Mouse (Mus musculus) macrophage (primary cell): Measurements from ENCODE around the gene Strc. TPM values are rescaled to one million over a fixed set of nuclear protein-coding genes. Genes with fewer than 3 reads are reported as not detected.
A peak's percentile ranks its signal among the peaks of the same experiment; 100 is the strongest.

Experiments
- H3K27ac ChIP-seq: fragments of 350-480 bp; formaldehyde crosslinking; 2 replicates; pipeline ENCODE4 v1.9.0; 2021
- H3K36me3 ChIP-seq: fragments of 350-480 bp; formaldehyde crosslinking; 2 replicates; pipeline ENCODE4 v1.9.0; 2021; ENCODE audit errors: inconsistent target
- H3K4me3 ChIP-seq: fragments of 350-480 bp; formaldehyde crosslinking; 2 replicates; pipeline ENCODE4 v1.9.0; 2021; ENCODE audit errors: inconsistent target
- H3K79me2 ChIP-seq: fragments of 350-480 bp; formaldehyde crosslinking; 2 replicates; pipeline ENCODE4 v1.9.0; 2021; ENCODE audit errors: inconsistent target
- WGBS: methylation state at CpG from one replicate; pipeline ENCODE4 v1.1.7; 2026; ENCODE audit warnings: inconsistent platforms; ENCODE audit not compliant: missing documents; 5-methylcytosine and 5-hydroxymethylcytosine counted together
- polyA plus RNA-seq: library from polyadenylated mRNA; stranded (reverse); fragments of 250-400 nt; gene quantifications from 3 replicates; pipeline ENCODE4 v1.2.4, GENCODE M21; 2018; ENCODE audit warnings: inconsistent platforms

The Strc gene
- polyA plus RNA-seq, 1 experiment from 2014 or later, result not detected

DNA sequence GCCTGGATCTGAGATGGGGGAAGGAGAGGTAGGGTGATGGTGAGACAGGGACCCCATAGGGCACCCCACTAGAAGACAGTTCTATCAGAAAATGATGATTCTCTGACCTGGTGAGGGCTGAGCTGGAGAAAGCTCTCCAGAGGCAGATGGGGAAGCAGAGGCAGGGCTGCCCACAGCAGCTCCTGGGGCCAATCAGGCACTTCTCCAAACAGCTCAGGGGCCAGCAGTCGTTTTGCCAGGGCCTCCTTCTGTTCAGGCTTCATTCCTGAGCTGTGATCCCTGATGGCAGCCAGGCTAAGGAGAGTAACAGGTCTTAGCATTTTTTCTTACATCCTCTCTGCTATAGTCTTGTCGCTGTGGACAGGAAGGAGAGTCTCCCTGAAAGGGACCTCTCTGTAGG, 12.2 kb downstream of the Strc start:
- Histone ChIP-seq H3K27ac (no peak overlapping the region), H3K79me2 (no peaks in the 10 kb centered on the region), H3K36me3 (no peaks in the 10 kb centered on the region), H3K4me3 (no peak overlapping the region)
- 48% methylated on average over 2 of the region's 2 CpGs for WGBS

GRCm38 (mm10) chr2:121372266-121372665, 14.7 kb downstream of the Strc start:
- Histone ChIP-seq H3K36me3 (no peaks in the 10 kb centered on the region), H3K79me2 (no peaks in the 10 kb centered on the region), H3K4me3 (no peak overlapping the region), H3K27ac (no peak overlapping the region)
- WGBS, result 93% methylated on average over 3 of the region's 3 CpGs

DNA sequence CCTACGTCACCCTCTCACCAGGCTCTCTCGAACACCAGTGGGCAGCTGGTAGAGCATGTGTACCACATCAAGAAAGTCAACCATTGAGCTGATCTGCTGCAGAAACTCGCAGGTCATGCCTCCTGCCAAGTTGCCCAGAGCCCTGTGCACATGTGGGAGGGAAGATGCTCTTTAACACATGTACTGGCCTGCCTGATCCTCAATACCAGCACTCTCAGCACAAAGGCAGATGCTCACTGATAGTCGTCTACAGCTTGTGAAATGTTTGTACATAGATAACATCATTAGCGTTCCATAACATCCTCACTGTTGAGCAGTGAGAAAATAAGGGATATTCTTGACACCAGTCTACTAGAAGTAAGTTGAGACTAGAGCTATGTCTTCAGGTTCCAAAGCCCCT, 16.0 kb downstream of the Strc start:
- no peaks in the 10 kb centered on the region for H3K36me3 ChIP-seq
- no peak overlapping the region for H3K27ac ChIP-seq
- H3K79me2 ChIP-seq, result no peaks in the 10 kb centered on the region
- WGBS, result 91% methylated on average over 5 of the region's 5 CpGs
- no peak overlapping the region for H3K4me3 ChIP-seq

DNA sequence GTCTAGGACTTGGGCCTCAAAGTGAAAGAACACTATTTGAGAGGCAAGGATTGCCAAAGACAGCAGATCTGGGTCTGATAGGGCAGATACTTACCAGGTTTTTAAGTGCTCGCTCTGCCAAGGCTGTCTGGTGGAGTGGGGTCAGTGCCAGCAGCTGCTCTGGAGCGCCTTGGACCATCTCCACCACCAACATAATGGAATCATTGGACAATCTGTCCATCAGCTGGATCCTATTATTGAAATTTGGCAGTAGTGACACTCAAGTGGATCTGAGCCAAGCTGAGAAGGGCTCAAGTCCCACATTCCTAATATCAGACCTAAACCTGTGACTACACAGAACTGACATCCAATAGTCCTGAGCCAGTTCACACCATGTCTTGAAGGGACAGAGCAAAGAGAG, 18.1 kb downstream of the Strc start:
- H3K4me3 ChIP-seq, result no peak overlapping the region
- H3K36me3 ChIP-seq, result no peaks in the 10 kb centered on the region
- no peak overlapping the region for H3K27ac ChIP-seq
- WGBS, result 88% methylated on average over 2 of the region's 2 CpGs
- H3K79me2 ChIP-seq, result no peaks in the 10 kb centered on the region

DNA sequence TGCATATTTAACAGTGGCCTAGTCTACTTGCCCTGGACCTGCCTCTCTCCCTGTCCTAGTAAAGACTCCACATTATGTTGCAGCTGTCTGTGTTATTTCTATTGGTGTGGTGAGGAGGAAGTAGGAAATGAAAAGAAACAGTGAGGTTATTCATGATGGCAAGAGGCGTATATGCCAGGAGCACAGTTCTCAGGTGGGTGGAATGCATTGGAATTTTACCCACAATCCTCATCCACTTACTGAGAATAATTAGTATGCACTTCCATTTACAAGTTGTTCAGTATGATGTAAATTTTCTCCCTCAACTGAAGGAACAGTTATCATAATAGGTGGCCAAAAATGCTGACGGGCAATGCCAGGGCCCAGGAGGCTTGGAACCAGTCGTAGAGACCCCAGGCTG, 23.3 kb downstream of the Strc start:
- no peak overlapping the region for H3K4me3 ChIP-seq
- no peak overlapping the region for H3K27ac ChIP-seq
- H3K79me2 ChIP-seq, result no peaks in the 10 kb centered on the region
- 84% methylated on average over 3 of the region's 3 CpGs for WGBS
- no peaks in the 10 kb centered on the region for H3K36me3 ChIP-seq

DNA sequence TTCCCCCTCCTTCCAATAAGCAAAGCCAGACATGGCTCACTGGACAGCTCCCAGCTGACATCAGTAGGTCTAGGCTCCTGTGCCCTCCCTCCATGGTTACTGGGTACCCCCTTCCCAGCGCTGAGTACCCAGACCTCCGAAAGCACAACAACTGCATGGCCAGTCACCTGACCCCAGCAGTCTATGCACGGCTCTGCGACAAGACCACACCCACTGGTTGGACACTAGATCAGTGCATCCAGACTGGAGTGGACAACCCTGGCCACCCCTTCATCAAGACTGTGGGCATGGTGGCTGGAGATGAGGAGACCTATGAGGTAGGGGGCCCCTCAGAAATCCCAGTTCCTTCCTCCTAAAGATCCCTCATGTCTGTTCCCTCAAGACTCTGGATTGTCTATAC, 27.5 kb downstream of the Strc start:
- no peaks in the 10 kb centered on the region for H3K36me3 ChIP-seq
- no peaks in the 10 kb centered on the region for H3K79me2 ChIP-seq
- no peak overlapping the region for H3K27ac ChIP-seq
- WGBS, result 70% methylated on average over 4 of the region's 4 CpGs
- no peak overlapping the region for H3K4me3 ChIP-seq

DNA sequence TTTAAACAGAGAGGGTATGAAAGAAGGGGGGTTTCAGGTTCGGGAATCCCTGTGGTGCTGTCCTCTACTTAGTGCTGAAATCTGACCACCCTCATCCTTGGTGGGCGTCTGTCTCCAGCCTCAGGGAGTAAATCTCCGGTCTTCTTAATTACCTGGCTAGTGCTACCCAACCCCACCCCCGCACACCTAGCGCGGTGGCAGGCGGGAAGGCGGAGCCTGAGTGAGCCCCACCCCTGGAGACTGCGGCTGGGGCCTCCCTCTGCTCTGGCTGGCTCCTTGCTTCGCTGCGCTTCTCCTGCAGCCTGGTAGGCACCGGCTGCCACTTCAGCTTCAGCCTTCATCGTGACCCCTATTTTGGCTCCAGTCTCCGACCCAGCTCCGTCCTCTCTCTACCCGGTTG, 28.6 kb downstream of the Strc start:
- no peak overlapping the region for H3K27ac ChIP-seq
- H3K79me2 ChIP-seq, result no peaks in the 10 kb centered on the region
- no peak overlapping the region for H3K4me3 ChIP-seq
- H3K36me3 ChIP-seq, result no peaks in the 10 kb centered on the region
- WGBS, result 3% methylated on average over 16 of the region's 16 CpGs

GRCm38 (mm10) chr2:121357961-121358360, 29.0 kb downstream of the Strc start:
- H3K4me3 ChIP-seq, result no peak overlapping the region

GRCm38 (mm10) chr2:121357494-121357893, 29.5 kb downstream of the Strc start, which contains the start of gene Ckmt1:
TSS of gene Ckmt1 (plus strand) at chr2:121357714.
- Histone ChIP-seq H3K4me3 (no peak within 1 kb of the TSS), H3K36me3 (no peaks in the 10 kb centered on the region), H3K79me2 (no peaks in the 10 kb centered on the region), H3K27ac (no peak within 1 kb of the TSS)
- WGBS, result 74% methylated on average over 5 of the region's 5 CpGs

More at GRCm38 (mm10) chr2:121357961-121358360, 29.0 kb downstream of the Strc start:
- H3K27ac ChIP-seq, result no peak overlapping the region
- no peaks in the 10 kb centered on the region for H3K79me2 ChIP-seq
- 4% methylated on average over 4 of the region's 4 CpGs for WGBS
- H3K36me3 ChIP-seq, result no peaks in the 10 kb centered on the region

- H3K27ac ChIP-seq, result 0 out of 2 replicates have a peak within 1 kb of the TSS, but pooled peaks have one; percentile 12
- 2% methylated on average over 53 of the region's 58 CpGs for WGBS
- peak within 1 kb of the TSS; percentile 94 for H3K4me3 ChIP-seq
- H3K36me3 ChIP-seq, result no peaks in the 10 kb centered on the region
- no peaks in the 10 kb centered on the region for H3K79me2 ChIP-seq
These were observed 32.0 kb downstream of the Strc start, which contains the start of gene Ppip5k1 for GRCm38 (mm10) chr2:121354820-121355592. TSS of gene Ppip5k1 (minus strand) at chr2:121355396.

DNA sequence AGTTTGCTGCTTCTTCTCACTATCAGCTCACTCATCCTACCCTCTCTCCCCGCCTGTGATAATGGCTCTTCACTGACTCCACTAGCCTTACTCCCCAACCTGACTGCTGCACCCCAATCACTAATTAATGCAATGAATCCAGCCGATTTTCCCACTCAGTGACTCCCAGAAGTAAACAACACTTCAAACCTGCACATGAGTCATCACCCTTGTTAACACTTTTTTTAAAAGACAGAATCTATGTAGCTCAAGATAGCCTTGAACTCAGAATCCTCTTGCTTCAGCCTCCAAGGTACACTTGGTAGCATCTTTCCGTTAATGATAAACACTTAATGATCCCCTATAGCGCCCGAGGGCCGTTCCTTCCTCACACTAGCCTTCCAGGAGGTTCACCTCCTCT, 32.6 kb downstream of the Strc start:
- WGBS, result 7% methylated on average over 6 of the region's 6 CpGs
- H3K27ac ChIP-seq, result no peak overlapping the region

DNA sequence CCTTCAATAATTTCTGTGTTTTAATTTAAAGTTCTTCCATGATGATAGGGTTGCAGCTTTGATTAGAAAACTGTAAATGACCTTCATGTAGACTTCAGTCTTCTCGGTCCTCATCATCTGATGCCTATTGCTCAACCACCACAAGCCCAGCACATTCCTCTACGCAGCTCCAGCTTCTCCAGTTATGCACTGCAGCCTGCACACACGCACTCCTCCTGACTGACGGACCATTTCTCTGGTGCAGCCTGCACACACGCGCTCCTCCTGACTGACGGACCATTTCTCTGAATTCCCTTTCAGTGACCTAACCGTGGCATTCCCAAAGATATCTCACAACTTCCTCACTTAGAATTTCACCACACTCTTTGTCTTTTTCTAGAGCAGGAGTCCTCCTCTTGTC, 33.8 kb downstream of the Strc start:
- Histone ChIP-seq H3K27ac (no peak overlapping the region), H3K79me2 (no peaks in the 10 kb centered on the region), H3K4me3 (no peak overlapping the region), H3K36me3 (peaks cover 17% of the 10 kb centered on the region; the same call in 1 of the 2 replicates)
- 76% methylated on average over 8 of the region's 8 CpGs for WGBS

More for the DNA sequence above, 32.6 kb downstream of the Strc start:
- H3K36me3 ChIP-seq, result 0 out of 2 replicates have a peak, but pooled peaks cover 6% of the 10 kb centered on the region
- peak overlapping the region; percentile 94 for H3K4me3 ChIP-seq
- no peaks in the 10 kb centered on the region for H3K79me2 ChIP-seq

DNA sequence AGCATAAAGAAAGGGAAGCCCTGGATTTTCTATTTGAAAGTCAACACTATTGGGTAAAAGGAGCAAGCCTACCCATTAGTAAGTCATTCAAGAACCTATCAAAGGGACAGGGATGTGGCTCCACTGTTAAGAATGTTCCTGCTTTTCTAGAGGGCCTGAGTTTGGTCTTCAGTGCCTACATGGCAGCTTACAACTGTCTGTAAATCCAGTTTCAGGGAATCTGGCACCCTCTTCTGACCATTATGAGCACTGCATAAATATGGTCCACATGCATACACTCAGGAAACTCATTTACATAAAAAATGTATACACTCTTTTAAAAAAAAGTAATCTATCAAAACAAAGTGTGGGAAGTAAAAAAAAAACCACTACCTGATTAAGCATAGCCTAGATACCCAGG, 47.9 kb downstream of the Strc start:
- Histone ChIP-seq H3K79me2 (no peaks in the 10 kb centered on the region), H3K27ac (no peak overlapping the region), H3K4me3 (no peak overlapping the region), H3K36me3 (no peaks in the 10 kb centered on the region; the same call in 1 of the 2 replicates)

GRCm38 (mm10) chr2:121329492-121329891, 57.5 kb downstream of the Strc start:
- Histone ChIP-seq H3K79me2 (no peaks in the 10 kb centered on the region), H3K4me3 (no peak overlapping the region), H3K36me3 (0 out of 2 replicates have a peak, but pooled peaks cover 4% of the 10 kb centered on the region), H3K27ac (no peak overlapping the region)
- 75% methylated on average over 2 of the region's 2 CpGs for WGBS

GRCm38 (mm10) chr2:121323693-121324470, 63.1 kb downstream of the Strc start:
- Histone ChIP-seq H3K27ac (no peak overlapping the region), H3K79me2 (no peaks in the 10 kb centered on the region), H3K36me3 (0 out of 2 replicates have a peak, but pooled peaks cover 5% of the 10 kb centered on the region), H3K4me3 (no peak overlapping the region)
- 74% methylated on average over 10 of the region's 10 CpGs for WGBS
